Mouse (Mus musculus) C2C12 (cell line): ENCODE measurements around the gene Ptprcap.

Source experiments
- CEBPB ChIP-seq: IDR thresholded peaks from one replicate; pipeline ENCODE4 v1.6.1; 2011; ENCODE audit warnings: low read depth, mild to moderate bottlenecking, control low read depth, moderate library complexity
- CTCF ChIP-seq: IDR thresholded peaks from one replicate; pipeline ENCODE4 v1.5.1; 2011; ENCODE audit not compliant: control insufficient read depth, insufficient read depth, insufficient read length
- MYOD1 ChIP-seq: IDR thresholded peaks from one replicate; pipeline ENCODE4 v1.6.1; 2011; ENCODE audit warnings: low read depth; ENCODE audit not compliant: control insufficient read depth, insufficient read length
- MYOG ChIP-seq: IDR thresholded peaks from one replicate; pipeline ENCODE4 v1.6.1; 2011; ENCODE audit not compliant: control insufficient read depth, insufficient read length; ENCODE audit errors: extremely low read depth

- TF ChIP-seq CTCF (no peak), MYOG (no peak), CEBPB (no peak), MYOD1 (no peak)
Measured at GRCm38 (mm10) chr19:4151898-4152297, 1.5 kb upstream of the Ptprcap start.
